Mouse (Mus musculus): ENCODE results near the gene Rtn4rl1. TPM values are rescaled to one million over a fixed set of nuclear protein-coding genes. Genes with fewer than 3 reads are reported as not detected.
A peak's percentile ranks its signal among the peaks of the same experiment; 100 is the strongest.

Gene Rtn4rl1
- polyA plus RNA-seq, 1 experiment from 2014 or later: 1.2 TPM

- Histone ChIP-seq H3K27me3 (replicated peaks) (peaks cover 93% of the 10 kb centered on the region), H3K4me3 (peak overlapping the region; percentile 63), H3K4me1 (peaks cover 76% of the 10 kb centered on the region), H3K4me2 (peak overlapping the region; percentile 89), H3K9me3 (replicated peaks) (no peaks in the 10 kb centered on the region), H3K36me3 (peaks cover 21% of the 10 kb centered on the region), H3K9ac (peak overlapping the region; percentile 55; the same call in 1 of the 2 replicates), H3K27ac (no peak overlapping the region)
- WGBS (ENCODE audit: insufficient replicate concordance): 3% methylated on average over 68 of the region's 68 CpGs
- ATAC-seq: no peak
Measured at GRCm38 (mm10) chr11:75166861-75167642, 26.5 kb upstream of the Rtn4rl1 start.

DNA sequence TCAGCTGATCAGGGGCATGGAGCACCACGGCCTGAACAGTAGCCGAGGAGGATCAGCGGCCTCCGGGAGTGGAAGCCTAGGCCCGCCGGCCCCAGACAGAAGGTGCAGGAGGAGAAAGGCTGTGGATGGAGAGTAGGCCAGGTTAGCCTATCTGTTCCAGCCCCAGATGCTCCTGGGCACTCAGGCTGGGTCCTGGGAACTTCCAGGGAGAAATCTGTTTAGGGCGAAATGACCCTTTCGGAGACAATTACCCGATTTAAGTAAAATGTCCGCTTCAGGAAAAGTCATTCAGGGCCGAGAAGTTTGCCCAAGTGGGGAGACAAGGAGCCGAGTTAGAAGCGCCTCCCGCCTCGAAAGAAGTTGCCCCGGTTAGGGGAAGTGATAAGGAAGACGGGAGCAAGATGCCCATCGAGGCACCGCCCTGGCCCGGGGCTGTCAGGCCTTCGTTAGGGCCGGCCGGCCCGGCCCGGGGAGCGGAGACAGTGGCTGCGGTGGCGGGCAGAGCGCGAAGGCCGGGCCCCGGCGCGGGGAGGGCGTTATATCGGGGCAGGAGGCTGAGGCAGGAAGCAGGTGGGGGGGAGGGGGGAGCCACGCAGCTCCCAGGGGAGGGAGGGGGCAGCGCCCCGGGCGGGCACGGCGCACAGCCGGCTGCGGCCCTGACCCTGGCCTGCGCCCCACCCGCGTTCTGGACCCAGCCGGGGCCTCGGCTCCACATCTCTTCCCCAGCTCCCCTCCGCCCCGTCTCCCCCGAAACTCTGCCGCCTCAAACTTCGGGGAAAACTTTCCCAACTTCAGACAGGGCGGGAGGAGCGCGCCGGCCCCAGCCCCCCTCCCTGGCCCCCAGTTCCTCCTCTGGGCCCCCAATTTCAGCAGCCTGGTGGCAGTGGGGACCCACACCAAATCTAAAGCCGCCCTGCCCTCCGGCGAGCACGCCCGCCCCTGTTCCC lies 25.7 kb upstream of the Rtn4rl1 start:
- no peak for ATAC-seq
- Histone ChIP-seq H3K27me3 (replicated peaks) (peaks cover 100% of the 10 kb centered on the region), H3K27ac (peak overlapping the region; percentile 41), H3K9ac (peak overlapping the region; percentile 55), H3K4me2 (peak overlapping the region; percentile 89), H3K36me3 (peaks cover 14% of the 10 kb centered on the region), H3K9me3 (replicated peaks) (no peaks in the 10 kb centered on the region), H3K4me3 (peak overlapping the region; percentile 63), H3K4me1 (peaks cover 84% of the 10 kb centered on the region)
- WGBS (ENCODE audit: insufficient replicate concordance): 5% methylated on average over 49 of the region's 63 CpGs

GRCm38 (mm10) chr11:75168590-75169361 lies 24.8 kb upstream of the Rtn4rl1 start:
- Histone ChIP-seq H3K4me2 (peak overlapping the region; percentile 89), H3K9me3 (replicated peaks) (no peaks in the 10 kb centered on the region), H3K4me3 (peak overlapping the region; percentile 63), H3K27me3 (replicated peaks) (peaks cover 100% of the 10 kb centered on the region), H3K9ac (peak overlapping the region; percentile 55), H3K36me3 (0 out of 2 replicates have a peak, but pooled peaks cover 8% of the 10 kb centered on the region), H3K4me1 (peaks cover 93% of the 10 kb centered on the region), H3K27ac (peak overlapping the region; percentile 32)
- WGBS (ENCODE audit: insufficient replicate concordance): 1% methylated on average over 73 of the region's 83 CpGs
- ATAC-seq: 0 out of 2 replicates have a peak, but pooled peaks have one; percentile 8

DNA sequence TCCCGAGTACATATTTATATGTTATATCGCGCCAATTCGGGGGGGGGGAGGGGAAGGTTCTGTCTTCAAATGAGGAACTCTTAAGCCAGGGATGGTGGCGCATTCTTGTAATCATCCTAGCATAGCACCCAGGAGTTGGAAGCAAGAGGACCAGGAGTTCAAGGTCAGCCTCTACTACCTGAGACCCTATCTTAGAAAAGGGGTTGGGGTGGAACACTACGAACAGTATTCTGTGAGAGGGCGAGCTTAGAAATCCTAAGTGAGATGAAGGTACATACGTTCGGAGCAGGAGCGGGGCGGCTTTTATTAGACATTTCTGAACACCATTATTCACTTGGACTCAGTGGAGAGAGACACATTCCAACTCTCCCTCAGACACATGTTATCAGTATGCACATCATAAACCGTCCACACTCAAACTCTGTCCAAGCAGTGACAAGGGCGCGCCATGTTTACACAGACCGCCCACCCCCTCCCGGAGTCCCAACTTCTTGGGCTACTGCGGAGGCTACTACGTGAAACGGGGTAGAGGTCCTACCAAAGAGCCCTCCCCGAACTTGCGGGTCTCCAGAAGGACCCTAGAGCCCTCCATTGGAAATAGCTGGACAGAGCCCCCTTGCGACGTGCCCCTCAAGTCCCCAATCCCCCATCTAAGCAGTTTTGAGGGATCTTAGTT lies 24.0 kb upstream of the Rtn4rl1 start, which contains the start of gene Hic1:
Hic1 (minus strand) TSS at position 115 of the 676 bp plus-strand sequence.
- Histone ChIP-seq H3K36me3 (0 out of 2 replicates have a peak, but pooled peaks cover 4% of the 10 kb centered on the region), H3K27me3 (replicated peaks) (peaks cover 98% of the 10 kb centered on the region), H3K9me3 (replicated peaks) (no peaks in the 10 kb centered on the region), H3K9ac (peak within 1 kb of the TSS; percentile 55), H3K4me3 (peak within 1 kb of the TSS; percentile 63), H3K27ac (peak within 1 kb of the TSS; percentile 32), H3K4me2 (peak within 1 kb of the TSS; percentile 89), H3K4me1 (peaks cover 97% of the 10 kb centered on the region)
- ATAC-seq: no peak
- 9% methylated on average over 23 of the region's 23 CpGs for WGBS (ENCODE audit: insufficient replicate concordance)

- no peak overlapping the region for H3K9ac ChIP-seq
- H3K27ac ChIP-seq: no peak overlapping the region
- H3K4me2 ChIP-seq: peak overlapping the region; percentile 89
- H3K36me3 ChIP-seq: 0 out of 2 replicates have a peak, but pooled peaks cover under 1% of the 10 kb centered on the region
- H3K27me3 ChIP-seq (replicated peaks): peaks cover 98% of the 10 kb centered on the region
- under 1% methylated on average over 38 of the region's 38 CpGs for WGBS (ENCODE audit: insufficient replicate concordance)
- peak; percentile 58 for ATAC-seq
- H3K4me3 ChIP-seq: peak overlapping the region; percentile 63
- H3K4me1 ChIP-seq: peaks cover 90% of the 10 kb centered on the region
- H3K9me3 ChIP-seq (replicated peaks): no peaks in the 10 kb centered on the region
Measured at GRCm38 (mm10) chr11:75170136-75170751, 23.3 kb upstream of the Rtn4rl1 start.

GRCm38 (mm10) chr11:75171186-75171865 lies 22.3 kb upstream of the Rtn4rl1 start:
- WGBS (ENCODE audit: insufficient replicate concordance): 10% methylated on average over 17 of the region's 17 CpGs
- H3K4me3 ChIP-seq: peak overlapping the region; percentile 69; the same call in 1 of the 2 replicates

GRCm38 (mm10) chr11:75172151-75173094 lies 21.2 kb upstream of the Rtn4rl1 start:
- peaks cover 68% of the 10 kb centered on the region for H3K4me1 ChIP-seq
- H3K9me3 ChIP-seq (replicated peaks): no peaks in the 10 kb centered on the region
- H3K27ac ChIP-seq: no peak overlapping the region
- H3K27me3 ChIP-seq (replicated peaks): peaks cover 78% of the 10 kb centered on the region
- H3K4me3 ChIP-seq: peak overlapping the region; percentile 69
- H3K9ac ChIP-seq: no peak overlapping the region
- ATAC-seq: no peak
- 1% methylated on average over 75 of the region's 75 CpGs for WGBS (ENCODE audit: insufficient replicate concordance)
- peaks cover 10% of the 10 kb centered on the region for H3K36me3 ChIP-seq
- peak overlapping the region; percentile 96 for H3K4me2 ChIP-seq

More at GRCm38 (mm10) chr11:75171186-75171865, 22.3 kb upstream of the Rtn4rl1 start:
- Histone ChIP-seq H3K9me3 (replicated peaks) (no peaks in the 10 kb centered on the region), H3K27ac (no peak overlapping the region), H3K27me3 (replicated peaks) (peaks cover 89% of the 10 kb centered on the region), H3K4me2 (peak overlapping the region; percentile 96), H3K4me1 (peaks cover 79% of the 10 kb centered on the region), H3K36me3 (no peaks in the 10 kb centered on the region; the same call in 1 of the 2 replicates), H3K9ac (no peak overlapping the region)
- ATAC-seq: no peak

- H3K27me3 ChIP-seq (replicated peaks): peaks cover 70% of the 10 kb centered on the region
- H3K27ac ChIP-seq: no peak overlapping the region
- ATAC-seq: peak; percentile 62
- peak overlapping the region; percentile 47 for H3K9ac ChIP-seq
- peaks cover 68% of the 10 kb centered on the region for H3K4me1 ChIP-seq
- H3K36me3 ChIP-seq: peaks cover 16% of the 10 kb centered on the region
- peak overlapping the region; percentile 69 for H3K4me3 ChIP-seq
- H3K4me2 ChIP-seq: peak overlapping the region; percentile 96
- under 1% methylated on average over 70 of the region's 71 CpGs for WGBS (ENCODE audit: insufficient replicate concordance)
- no peaks in the 10 kb centered on the region for H3K9me3 ChIP-seq (replicated peaks)
Measured at GRCm38 (mm10) chr11:75173095-75173798, 20.3 kb upstream of the Rtn4rl1 start.

- peaks cover 64% of the 10 kb centered on the region for H3K27me3 ChIP-seq (replicated peaks)
- H3K4me2 ChIP-seq: peak overlapping the region; percentile 96
- peak overlapping the region; percentile 47 for H3K9ac ChIP-seq
- no peaks in the 10 kb centered on the region for H3K9me3 ChIP-seq (replicated peaks)
- peak overlapping the region; percentile 69 for H3K4me3 ChIP-seq
- peaks cover 16% of the 10 kb centered on the region for H3K36me3 ChIP-seq
- ATAC-seq: no peak
- H3K27ac ChIP-seq: no peak overlapping the region
- peaks cover 64% of the 10 kb centered on the region for H3K4me1 ChIP-seq
- WGBS (ENCODE audit: insufficient replicate concordance): 1% methylated on average over 15 of the region's 15 CpGs
Measured at GRCm38 (mm10) chr11:75173799-75174165, 19.8 kb upstream of the Rtn4rl1 start.
